Mouse (Mus musculus) intestine, embryonic 14.5 days (tissue): Measurements from ENCODE around the gene Sgms2. TPM values are rescaled to one million over a fixed set of nuclear protein-coding genes. Genes with fewer than 3 reads are reported as not detected.

Experiments
- ATAC-seq: fragments of 200-750 bp; cut with Nextera tagmentation; replicated peaks from 2 replicates; pipeline ENCODE4 v1.8.0; 2017; ENCODE audit warnings: low read depth, moderate number of reproducible peaks, moderate TSS enrichment, moderate library complexity; ENCODE audit not compliant: low FRiP score, low TSS enrichment
- DNase-seq: peaks from one replicate; pipeline ENCODE4 v3.0.0-alpha.2; 2018; ENCODE audit warnings: low spot score
- H3K27ac ChIP-seq: fragments of 300-500 bp; sonication (generic); 2 replicates; pipeline ENCODE4 v1.5.1; 2014; ENCODE audit warnings: low read depth, mild to moderate bottlenecking, control low read depth
- H3K27me3 ChIP-seq: fragments of 300-500 bp; sonication (generic); replicated peaks from 2 replicates; pipeline ENCODE4 v1.6.1; 2014; ENCODE audit warnings: low read length, control low read depth; ENCODE audit not compliant: control insufficient read depth, insufficient read depth
- H3K36me3 ChIP-seq: fragments of 300-500 bp; sonication (generic); 2 replicates; pipeline ENCODE4 v1.6.1; 2014; ENCODE audit warnings: low read length, control low read depth; ENCODE audit not compliant: control insufficient read depth, insufficient read depth
- H3K4me1 ChIP-seq: fragments of 300-500 bp; sonication (generic); replicated peaks from 2 replicates; pipeline ENCODE4 v1.6.1; 2014; ENCODE audit warnings: low read length, control low read depth, mixed read lengths; ENCODE audit not compliant: control insufficient read depth, insufficient read depth
- H3K4me2 ChIP-seq: fragments of 300-500 bp; sonication (generic); 2 replicates; pipeline ENCODE4 v1.6.1; 2014; ENCODE audit warnings: low read length
- H3K4me3 ChIP-seq: fragments of 300-500 bp; sonication (generic); 2 replicates; pipeline ENCODE4 v1.5.1; 2014; ENCODE audit warnings: low read depth, low read length, control low read depth, mixed read lengths
- H3K9ac ChIP-seq: fragments of 300-500 bp; sonication (generic); 2 replicates; pipeline ENCODE4 v1.6.1; 2014; ENCODE audit warnings: mild to moderate bottlenecking, low read length
- H3K9me3 ChIP-seq: fragments of 300-500 bp; sonication (generic); 2 replicates; pipeline ENCODE4 v1.6.1; 2016; ENCODE audit warnings: low read length, control low read depth; ENCODE audit not compliant: control insufficient read depth
- WGBS: fragments of 180-500 bp; shearing (Covaris S2); extraction: QIAGEN DNeasy Blood & Tissue Kit; methylation state at CpG from one replicate; pipeline ENCODE4 v1.1.7; 2014; 5-methylcytosine and 5-hydroxymethylcytosine counted together
- polyA plus RNA-seq: library from polyadenylated mRNA; unstranded; fragments of >200 nt; fragmentation: Nextera tagmentation; extraction: Ambion mirVana; gene quantifications from 2 replicates; pipeline ENCODE4 v1.2.1, GENCODE M21; 2014

Gene Sgms2
- polyA plus RNA-seq, 1 experiment from 2014 or later = 12.4 TPM

DNA sequence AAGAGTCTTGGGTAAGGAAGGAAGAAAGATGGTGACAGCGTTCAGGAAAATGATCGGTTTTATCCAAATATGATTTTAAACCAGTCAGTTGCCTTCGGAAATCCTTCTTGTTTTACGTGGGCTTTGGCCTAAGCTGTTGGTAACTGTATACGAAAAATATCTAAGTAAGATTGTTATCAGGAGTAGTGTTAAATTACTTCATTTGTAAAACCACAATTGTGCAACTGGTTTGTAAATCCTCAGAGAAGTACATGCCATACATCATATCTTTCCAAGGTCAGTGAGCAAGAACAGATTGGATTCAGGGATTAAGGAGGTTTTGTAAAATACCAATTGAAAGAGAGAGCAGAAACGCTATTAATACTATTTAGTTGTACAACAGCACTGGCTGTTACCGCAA is 185.0 kb downstream of the Sgms2 start:
- H3K4me2 ChIP-seq = no peak overlapping the region
- peaks cover 12% of the 10 kb centered on the region for H3K9me3 ChIP-seq
- no peaks in the 10 kb centered on the region for H3K27me3 ChIP-seq
- DNase-seq = no peak
- no peaks in the 10 kb centered on the region for H3K4me1 ChIP-seq
- 94% methylated on average over 7 of the region's 7 CpGs for WGBS
- H3K27ac ChIP-seq = no peak overlapping the region
- ATAC-seq = no peak
- no peaks in the 10 kb centered on the region for H3K36me3 ChIP-seq
- H3K9ac ChIP-seq = no peak overlapping the region
- H3K4me3 ChIP-seq = no peak overlapping the region

DNA sequence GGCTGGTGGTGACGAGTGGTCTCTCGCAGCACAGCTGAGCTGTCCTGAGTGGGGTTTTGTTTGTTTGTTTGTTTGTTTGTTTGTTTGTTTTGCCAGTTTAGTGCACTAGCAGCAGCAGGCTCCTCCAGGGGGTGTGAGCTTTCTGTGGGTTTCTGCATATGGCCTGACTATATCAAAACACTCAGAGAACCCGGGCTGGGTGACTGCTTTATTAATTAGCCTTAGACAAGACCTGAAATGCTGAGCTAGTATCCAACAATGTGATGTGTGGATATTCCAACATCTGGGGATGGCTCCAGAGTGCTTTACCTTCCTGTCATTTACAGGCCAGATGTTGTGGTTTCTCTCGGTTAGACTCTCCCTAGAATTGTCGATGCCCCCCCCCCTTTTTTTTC is 187.9 kb downstream of the Sgms2 start:
- Histone ChIP-seq H3K27me3 (no peaks in the 10 kb centered on the region), H3K9ac (peak overlapping the region; percentile 4; the same call in 1 of the 2 replicates), H3K4me1 (no peaks in the 10 kb centered on the region), H3K4me2 (peak overlapping the region; percentile 100), H3K4me3 (peak overlapping the region; percentile 74), H3K36me3 (no peaks in the 10 kb centered on the region), H3K27ac (no peak overlapping the region), H3K9me3 (peaks cover under 1% of the 10 kb centered on the region; the same call in 1 of the 2 replicates)
- peak; percentile 21; the same call in 1 of the 2 replicates for ATAC-seq
- DNase-seq = no peak
- 25% methylated on average over 5 of the region's 5 CpGs for WGBS

GRCm38 (mm10) chr3:131302452-131303319 is 188.5 kb downstream of the Sgms2 start, which contains the start of gene Cyp2u1:
TSS of gene Cyp2u1 (minus strand) at chr3:131303227.
- Histone ChIP-seq H3K4me3 (peak within 1 kb of the TSS; percentile 74), H3K27me3 (no peaks in the 10 kb centered on the region), H3K36me3 (no peaks in the 10 kb centered on the region), H3K4me2 (peak within 1 kb of the TSS; percentile 100), H3K27ac (no peak within 1 kb of the TSS), H3K9me3 (no peaks in the 10 kb centered on the region), H3K4me1 (no peaks in the 10 kb centered on the region), H3K9ac (peak within 1 kb of the TSS; percentile 53)
- ATAC-seq = peak; percentile 95
- DNase-seq = peak; percentile 87
- under 1% methylated on average over 67 of the region's 71 CpGs for WGBS

DNA sequence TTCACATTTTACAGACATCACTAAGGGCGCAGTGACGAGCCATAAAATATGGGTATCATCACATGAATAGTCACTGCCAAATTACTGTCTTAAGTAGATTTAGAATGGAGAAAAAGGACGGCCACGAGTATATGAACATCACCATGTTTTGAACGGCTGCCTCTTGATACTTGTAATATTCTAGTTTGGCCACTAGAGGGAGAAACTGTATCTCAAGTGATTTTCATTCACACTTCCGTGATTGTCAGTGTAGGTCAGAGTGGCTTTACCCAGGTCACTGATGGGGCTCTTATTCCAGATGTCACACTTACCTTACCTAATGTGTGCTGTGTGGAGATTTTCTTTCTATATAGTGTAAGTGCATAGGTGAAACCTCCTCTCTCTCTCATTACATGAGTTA is 191.3 kb downstream of the Sgms2 start:
- Histone ChIP-seq H3K9ac (no peak overlapping the region), H3K4me3 (no peak overlapping the region), H3K4me1 (0 out of 2 replicates have a peak, but pooled peaks cover 2% of the 10 kb centered on the region), H3K4me2 (no peak overlapping the region), H3K27ac (no peak overlapping the region), H3K27me3 (no peaks in the 10 kb centered on the region), H3K9me3 (no peaks in the 10 kb centered on the region), H3K36me3 (no peaks in the 10 kb centered on the region)
- no peak for DNase-seq
- WGBS = 10% methylated on average over 6 of the region's 6 CpGs
- ATAC-seq = no peak

DNA sequence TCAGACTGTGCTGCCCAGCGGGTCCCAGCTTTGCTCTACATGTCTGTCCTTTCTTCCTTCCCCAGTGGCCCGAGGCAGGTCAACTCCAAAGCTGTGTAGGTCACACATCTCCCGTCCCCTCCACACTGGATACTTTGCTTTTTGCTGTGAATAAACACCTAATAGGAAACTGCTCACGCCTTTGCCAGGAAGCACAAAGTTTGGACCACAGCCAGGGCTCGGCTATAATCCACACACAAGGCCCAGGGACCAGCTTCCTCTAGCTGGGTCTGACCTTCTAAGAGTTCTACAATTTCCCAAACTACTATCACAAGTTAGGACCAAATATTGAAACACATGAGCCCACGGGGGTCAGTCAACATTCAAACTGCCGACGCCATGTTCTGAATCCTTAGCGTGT is 192.1 kb downstream of the Sgms2 start:
- Histone ChIP-seq H3K9ac (no peak overlapping the region), H3K4me1 (0 out of 2 replicates have a peak, but pooled peaks cover 2% of the 10 kb centered on the region), H3K27ac (no peak overlapping the region), H3K9me3 (no peaks in the 10 kb centered on the region), H3K36me3 (no peaks in the 10 kb centered on the region), H3K27me3 (no peaks in the 10 kb centered on the region), H3K4me3 (no peak overlapping the region), H3K4me2 (no peak overlapping the region)
- ATAC-seq (no peak), DNase-seq (no peak)
- 84% methylated on average over 9 of the region's 9 CpGs for WGBS

- Histone ChIP-seq H3K27me3 (no peaks in the 10 kb centered on the region), H3K9ac (no peak overlapping the region), H3K4me2 (no peak overlapping the region), H3K36me3 (no peaks in the 10 kb centered on the region), H3K4me3 (no peak overlapping the region), H3K4me1 (0 out of 2 replicates have a peak, but pooled peaks cover 2% of the 10 kb centered on the region), H3K9me3 (no peaks in the 10 kb centered on the region), H3K27ac (no peak overlapping the region)
- WGBS = 93% methylated on average over 7 of the region's 7 CpGs
- no peak for DNase-seq
- ATAC-seq = no peak
Measured at GRCm38 (mm10) chr3:131296893-131297292, 194.3 kb downstream of the Sgms2 start.

DNA sequence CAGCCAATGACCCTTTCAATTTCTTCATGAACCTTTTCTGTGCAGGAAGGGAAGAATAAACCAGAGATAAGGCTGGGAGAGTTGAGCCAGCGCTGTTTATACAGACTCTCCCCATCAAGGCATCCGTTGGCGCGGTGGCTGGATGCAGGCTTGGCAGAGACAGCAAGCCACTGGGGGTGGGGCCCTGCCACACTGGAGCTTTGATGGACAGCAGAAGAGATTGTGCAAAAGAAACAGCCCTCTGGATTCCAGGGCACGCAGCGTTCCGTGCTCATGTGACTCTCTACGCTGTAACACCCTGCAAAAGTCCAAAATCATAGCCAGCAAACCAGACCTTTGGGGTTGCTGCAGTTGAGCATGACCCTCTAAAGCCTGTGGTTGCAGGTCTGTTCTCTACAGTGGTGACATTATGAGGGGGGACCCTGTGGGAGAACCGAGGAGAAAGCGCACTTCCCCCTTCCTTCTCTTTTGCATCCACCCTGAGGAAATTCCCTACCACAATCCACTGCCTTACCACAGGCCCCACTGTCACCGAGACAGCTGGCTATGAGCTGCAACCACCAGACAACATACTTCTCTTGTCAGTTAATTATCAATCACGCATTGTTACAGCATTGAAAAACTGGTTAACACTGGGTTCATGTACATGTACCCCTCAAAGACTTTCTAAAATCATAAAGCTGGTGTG is 195.6 kb downstream of the Sgms2 start:
- Histone ChIP-seq H3K4me2 (no peak overlapping the region), H3K27ac (no peak overlapping the region), H3K36me3 (no peaks in the 10 kb centered on the region), H3K27me3 (no peaks in the 10 kb centered on the region), H3K9ac (no peak overlapping the region), H3K4me1 (0 out of 2 replicates have a peak, but pooled peaks cover 2% of the 10 kb centered on the region), H3K4me3 (no peak overlapping the region), H3K9me3 (no peaks in the 10 kb centered on the region)
- ATAC-seq (no peak), DNase-seq (no peak)
- 65% methylated on average over 12 of the region's 12 CpGs for WGBS

DNA sequence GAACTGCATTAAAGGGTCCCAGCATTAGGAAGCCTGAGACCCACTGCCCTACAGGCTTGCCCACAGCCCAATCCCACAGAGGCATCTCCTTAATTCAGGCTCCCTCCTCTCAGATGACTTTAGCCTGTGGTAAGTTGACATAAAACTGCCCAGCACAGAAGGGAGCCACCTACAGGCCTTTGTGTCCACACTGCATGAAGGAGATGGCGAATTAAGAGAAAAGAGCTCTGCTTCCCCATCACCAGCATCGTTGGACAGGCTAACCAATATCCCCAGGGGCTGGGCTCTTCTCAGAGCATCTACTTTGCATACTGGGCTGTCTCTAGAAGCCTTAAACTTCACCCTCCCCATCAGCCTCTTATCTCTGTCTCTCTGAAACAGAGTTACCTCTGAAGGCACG is 196.7 kb downstream of the Sgms2 start:
- Histone ChIP-seq H3K9me3 (no peaks in the 10 kb centered on the region), H3K4me1 (0 out of 2 replicates have a peak, but pooled peaks cover 2% of the 10 kb centered on the region), H3K27ac (no peak overlapping the region), H3K4me2 (no peak overlapping the region), H3K9ac (no peak overlapping the region), H3K4me3 (no peak overlapping the region), H3K27me3 (no peaks in the 10 kb centered on the region), H3K36me3 (no peaks in the 10 kb centered on the region)
- ATAC-seq = no peak
- WGBS = 60% methylated on average over 3 of the region's 3 CpGs
- DNase-seq = no peak
